Mouse (Mus musculus) CH12.LX (cell line): ENCODE measurements around the gene Hist1h2bn. TPM values are rescaled to one million over a fixed set of nuclear protein-coding genes. Genes with fewer than 3 reads are reported as not detected.
A peak's percentile ranks its signal among the peaks of the same experiment; 100 is the strongest.

ENCODE experiments used
- DNase-seq: peaks from one replicate; pipeline ENCODE4 v3.0.0-alpha.2; 2013; ENCODE audit errors: extremely low read depth
- H3K27ac ChIP-seq: 2 replicates; pipeline ENCODE4 v1.5.1; 2012; ENCODE audit warnings: low read depth, mild to moderate bottlenecking, control low read depth, moderate library complexity; ENCODE audit not compliant: insufficient read depth
- H3K27me3 ChIP-seq: replicated peaks from 2 replicates; pipeline ENCODE3; 2012; ENCODE audit warnings: inconsistent platforms
- H3K36me3 ChIP-seq, 2 experiments: replicated peaks in 1 of 2; 2 replicates each; pipeline versions ENCODE3 to v1.6.1; 2012; ENCODE audit warnings: inconsistent platforms in 1 of 2, low read length in 1 of 2, mild to moderate bottlenecking in 1 of 2, mixed read lengths in 1 of 2, moderate library complexity in 1 of 2; ENCODE audit not compliant: control insufficient read depth in 1 of 2, insufficient read depth in 1 of 2
- H3K4me1 ChIP-seq, 2 experiments: 2 replicates each; pipeline ENCODE4 v1.6.1; 2012; ENCODE audit warnings: inconsistent platforms in 1 of 2, moderate library complexity in 1 of 2; ENCODE audit not compliant: insufficient read depth in 2 of 2, control insufficient read depth in 1 of 2
- H3K4me2 ChIP-seq: 2 replicates; pipeline ENCODE4 v1.6.1; 2012; ENCODE audit warnings: low read depth, mild to moderate bottlenecking, control low read depth; ENCODE audit not compliant: poor library complexity, insufficient read depth, severe bottlenecking
- H3K4me3 ChIP-seq, 3 experiments: fragments of 150-350 bp in 1 of 3; sonication (generic) in 1 of 3; replicated peaks in 1 of 3; 2 replicates each; pipeline versions ENCODE3 to v1.5.1; 2011 to 2012; ENCODE audit warnings: low read depth in 2 of 3, low read length in 2 of 3, mild to moderate bottlenecking in 2 of 3, moderate library complexity in 2 of 3, control low read depth in 1 of 3, improper control_type of control experiment in 1 of 3, inconsistent platforms in 1 of 3, mixed read lengths in 1 of 3; ENCODE audit not compliant: poor library complexity in 1 of 3
- H3K79me2 ChIP-seq: replicated peaks from 2 replicates; pipeline ENCODE4 v1.6.1; 2012; ENCODE audit warnings: mild to moderate bottlenecking, moderate library complexity; ENCODE audit not compliant: control insufficient read depth, poor library complexity, insufficient read depth, severe bottlenecking; ENCODE audit errors: extremely low read depth
- H3K9ac ChIP-seq: 2 replicates; pipeline ENCODE4 v1.6.1; 2012; ENCODE audit warnings: low read depth, mild to moderate bottlenecking, control low read depth, moderate library complexity; ENCODE audit not compliant: insufficient read depth
- H3K9me3 ChIP-seq: replicated peaks from 2 replicates; pipeline ENCODE3; 2012; ENCODE audit warnings: low read length, inconsistent platforms, mixed read lengths
- CHD1 ChIP-seq: IDR thresholded peaks from 2 replicates; pipeline ENCODE4 v1.6.1; 2012; ENCODE audit warnings: low read depth, low read length, improper control_type of control experiment, inconsistent platforms
- CHD2 ChIP-seq: IDR thresholded peaks from 2 replicates; pipeline ENCODE4 v1.6.1; 2011; ENCODE audit warnings: low read length, improper control_type of control experiment
- CTCF ChIP-seq, 2 experiments: IDR thresholded peaks in 1 of 2; conservative IDR thresholded peaks in 1 of 2; 2 replicates each; pipeline ENCODE4 v1.5.1; 2011 to 2012; ENCODE audit warnings: low read depth in 2 of 2, low read length in 2 of 2, improper control_type of control experiment in 1 of 2, inconsistent platforms in 1 of 2, mild to moderate bottlenecking in 1 of 2, moderate library complexity in 1 of 2
- E2F4 ChIP-seq: IDR thresholded peaks from 2 replicates; pipeline ENCODE4 v1.6.1; 2011; ENCODE audit warnings: low read depth, low read length, improper control_type of control experiment; ENCODE audit not compliant: insufficient replicate concordance
- ELF1 ChIP-seq: IDR thresholded peaks from 2 replicates; pipeline ENCODE4 v1.6.1; 2014; ENCODE audit warnings: low read depth, mild to moderate bottlenecking, inconsistent platforms, low read length, improper control_type of control experiment
- EP300 ChIP-seq: IDR thresholded peaks from 2 replicates; pipeline ENCODE4 v1.6.1; 2011; ENCODE audit warnings: low read length, improper control_type of control experiment
- ETS1 ChIP-seq: conservative IDR thresholded peaks from 2 replicates; pipeline ENCODE4 v1.6.1; 2012; ENCODE audit warnings: low read depth, mild to moderate bottlenecking, inconsistent platforms, low read length, improper control_type of control experiment, moderate library complexity
- GABPA ChIP-seq: IDR thresholded peaks from 2 replicates; pipeline ENCODE4 v1.6.1; 2012; ENCODE audit warnings: low read depth, low read length, improper control_type of control experiment, inconsistent platforms; ENCODE audit not compliant: insufficient replicate concordance
- HCFC1 ChIP-seq: IDR thresholded peaks from 2 replicates; pipeline ENCODE4 v1.6.1; 2012; ENCODE audit warnings: low read depth, mild to moderate bottlenecking, inconsistent platforms, low read length, improper control_type of control experiment
- IRF4 ChIP-seq: IDR thresholded peaks from 2 replicates; pipeline ENCODE4 v1.6.1; 2014; ENCODE audit warnings: low read depth, mild to moderate bottlenecking, inconsistent platforms, low read length, improper control_type of control experiment
- JUN ChIP-seq: IDR thresholded peaks from 2 replicates; pipeline ENCODE4 v1.6.1; 2011; ENCODE audit warnings: low read depth, mild to moderate bottlenecking, low read length, improper control_type of control experiment, moderate library complexity; ENCODE audit not compliant: insufficient read depth
- JUND ChIP-seq: conservative IDR thresholded peaks from 2 replicates; pipeline ENCODE4 v1.6.1; 2011; ENCODE audit warnings: low read depth, low read length, improper control_type of control experiment
- KAT2A ChIP-seq: IDR thresholded peaks from 2 replicates; pipeline ENCODE4 v1.6.1; 2012; ENCODE audit warnings: low read length, improper control_type of control experiment, inconsistent platforms; ENCODE audit not compliant: insufficient replicate concordance
- MAX ChIP-seq: IDR thresholded peaks from 2 replicates; pipeline ENCODE4 v1.6.1; 2011; ENCODE audit warnings: low read length, improper control_type of control experiment
- MAZ ChIP-seq: IDR thresholded peaks from 2 replicates; pipeline ENCODE4 v1.6.1; 2012; ENCODE audit warnings: low read depth, mild to moderate bottlenecking, inconsistent platforms, low read length, improper control_type of control experiment, moderate library complexity
- MEF2A ChIP-seq: IDR thresholded peaks from 2 replicates; pipeline ENCODE4 v1.6.1; 2014; ENCODE audit warnings: low read depth, mild to moderate bottlenecking, inconsistent platforms, low read length, improper control_type of control experiment, borderline replicate concordance
- NELFE ChIP-seq: IDR thresholded peaks from 2 replicates; pipeline ENCODE4 v1.6.1; 2011; ENCODE audit warnings: low read depth, low read length, improper control_type of control experiment
- PAX5 ChIP-seq: IDR thresholded peaks from 2 replicates; pipeline ENCODE4 v1.6.1; 2012; ENCODE audit warnings: low read length, inconsistent platforms, mixed read lengths
- POLR2AphosphoS2 ChIP-seq: IDR thresholded peaks from 2 replicates; pipeline ENCODE4 v1.6.1; 2011; ENCODE audit warnings: low read depth, low read length, improper control_type of control experiment
- RAD21 ChIP-seq: IDR thresholded peaks from 2 replicates; pipeline ENCODE4 v1.6.1; 2011; ENCODE audit warnings: low read depth, mild to moderate bottlenecking, low read length, improper control_type of control experiment, moderate library complexity
- RCOR1 ChIP-seq: conservative IDR thresholded peaks from 2 replicates; pipeline ENCODE4 v1.6.1; 2012; ENCODE audit warnings: low read depth, mild to moderate bottlenecking, inconsistent platforms, low read length, improper control_type of control experiment
- SIN3A ChIP-seq: IDR thresholded peaks from 2 replicates; pipeline ENCODE4 v1.6.1; 2012; ENCODE audit warnings: low read length, improper control_type of control experiment, inconsistent platforms
- SMC3 ChIP-seq: IDR thresholded peaks from 2 replicates; pipeline ENCODE4 v1.6.1; 2011; ENCODE audit warnings: low read depth, low read length, improper control_type of control experiment
- TBP ChIP-seq: conservative IDR thresholded peaks from 2 replicates; pipeline ENCODE4 v1.6.1; 2011; ENCODE audit warnings: low read depth, low read length, improper control_type of control experiment
- TCF12 ChIP-seq: IDR thresholded peaks from 2 replicates; pipeline ENCODE4 v1.6.1; 2014; ENCODE audit warnings: low read depth, mild to moderate bottlenecking, inconsistent platforms, low read length, improper control_type of control experiment
- UBTF ChIP-seq: IDR thresholded peaks from 2 replicates; pipeline ENCODE4 v1.6.1; 2012; ENCODE audit warnings: low read depth, mild to moderate bottlenecking, inconsistent platforms, low read length, improper control_type of control experiment, moderate library complexity
- USF1 ChIP-seq: IDR thresholded peaks from 2 replicates; pipeline ENCODE4 v1.6.1; 2014; ENCODE audit warnings: low read depth, mild to moderate bottlenecking, inconsistent platforms, low read length, improper control_type of control experiment
- USF2 ChIP-seq: conservative IDR thresholded peaks from 2 replicates; pipeline ENCODE4 v1.6.1; 2011; ENCODE audit warnings: low read depth, low read length, improper control_type of control experiment
- ZC3H11A ChIP-seq: IDR thresholded peaks from 2 replicates; pipeline ENCODE4 v1.6.1; 2012; ENCODE audit warnings: low read depth, mild to moderate bottlenecking, inconsistent platforms, low read length, improper control_type of control experiment
- ZMIZ1 ChIP-seq: IDR thresholded peaks from 2 replicates; pipeline ENCODE4 v1.6.1; 2012; ENCODE audit warnings: low read depth, mild to moderate bottlenecking, inconsistent platforms, low read length, improper control_type of control experiment
- ZNF384 ChIP-seq: IDR thresholded peaks from 2 replicates; pipeline ENCODE4 v1.6.1; 2012; ENCODE audit warnings: low read depth, low read length, improper control_type of control experiment, inconsistent platforms
- dilution Hi-C: fragments of 300-500 bp; cut with MboI; formaldehyde crosslinking; loops from 2 replicates; pipeline ENCODE4 v1.14.3; 2020; ENCODE audit warnings: low sequenced_read_pairs; ENCODE audit not compliant: extremely low pct_unique_long_range_greater_than_20kb, extremely low pct_ligation_motif_present
- in situ Hi-C: fragments of 300-500 bp; cut with MboI; formaldehyde crosslinking; loops from 3 replicates; pipeline ENCODE4 v1.14.3; 2019; ENCODE audit warnings: low sequenced_read_pairs, low pct_ligation_motif_present, low pct_unique_long_range_greater_than_20kb, mixed read lengths
- polyA plus RNA-seq: library from polyadenylated mRNA; unstranded; fragments of >175 nt; gene quantifications from 2 replicates; pipeline ENCODE4 v1.2.1, GENCODE M21; 2012; ENCODE audit warnings: low read depth; ENCODE audit not compliant: insufficient read length
- total RNA-seq, 2 experiments: library from RNA; depleted of rRNA; stranded (reverse); fragments of 300-350 nt in 1 of 2; fragments of >200 nt in 1 of 2; gene quantifications; 2 replicates each; pipeline ENCODE4 v1.2.3; 2012 to 2014

Hist1h2bn gene
- total and polyA plus RNA-seq, 3 experiments, result 2.6 to 1,563 (median 24.0) TPM

DNA sequence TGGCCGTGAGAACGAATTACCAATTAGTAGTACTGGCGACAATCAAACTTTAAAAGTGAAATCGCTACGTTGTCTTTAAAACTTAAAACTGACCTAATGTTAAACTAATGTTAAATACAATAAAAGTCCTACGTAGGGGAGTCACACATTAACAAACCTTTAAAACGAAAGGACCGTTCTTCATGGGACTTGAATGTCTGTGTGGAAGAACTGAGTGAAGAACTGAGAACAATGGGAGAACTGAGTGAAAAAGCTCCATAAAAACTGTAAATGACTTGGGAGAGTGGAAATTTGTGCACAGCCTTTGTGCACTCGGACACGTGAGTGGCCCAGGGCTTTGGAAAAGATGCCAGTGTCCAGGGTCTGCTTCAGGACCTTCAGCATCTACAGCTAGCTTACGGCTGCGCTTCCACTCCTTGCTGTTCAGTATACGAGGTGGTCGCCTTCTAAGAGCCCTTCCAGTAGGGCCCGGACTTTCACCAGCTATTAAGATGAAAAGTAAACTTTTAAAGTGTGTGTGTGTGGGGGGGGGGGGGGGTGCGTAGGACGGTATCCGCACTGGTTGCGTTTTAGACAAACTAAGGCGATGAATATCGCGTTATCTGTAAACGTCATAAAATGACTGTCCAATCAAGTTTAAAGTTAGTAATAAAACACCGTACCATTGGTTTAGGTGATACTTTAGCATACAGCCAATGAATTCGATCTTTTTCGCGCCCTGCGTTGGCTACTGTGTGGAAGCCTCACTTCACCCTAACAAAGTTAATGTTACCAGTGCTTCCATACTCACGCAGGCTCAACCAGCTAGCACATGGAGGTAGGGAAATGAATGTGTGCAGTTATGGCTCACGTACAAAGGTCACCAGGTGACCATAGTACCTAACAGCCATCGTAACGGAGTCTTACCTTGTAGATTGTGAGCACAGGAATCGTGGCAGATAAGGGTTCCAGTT, 25.2 kb downstream of the Hist1h2bn start (continued):
- no peak for TF ChIP-seq JUN

DNA sequence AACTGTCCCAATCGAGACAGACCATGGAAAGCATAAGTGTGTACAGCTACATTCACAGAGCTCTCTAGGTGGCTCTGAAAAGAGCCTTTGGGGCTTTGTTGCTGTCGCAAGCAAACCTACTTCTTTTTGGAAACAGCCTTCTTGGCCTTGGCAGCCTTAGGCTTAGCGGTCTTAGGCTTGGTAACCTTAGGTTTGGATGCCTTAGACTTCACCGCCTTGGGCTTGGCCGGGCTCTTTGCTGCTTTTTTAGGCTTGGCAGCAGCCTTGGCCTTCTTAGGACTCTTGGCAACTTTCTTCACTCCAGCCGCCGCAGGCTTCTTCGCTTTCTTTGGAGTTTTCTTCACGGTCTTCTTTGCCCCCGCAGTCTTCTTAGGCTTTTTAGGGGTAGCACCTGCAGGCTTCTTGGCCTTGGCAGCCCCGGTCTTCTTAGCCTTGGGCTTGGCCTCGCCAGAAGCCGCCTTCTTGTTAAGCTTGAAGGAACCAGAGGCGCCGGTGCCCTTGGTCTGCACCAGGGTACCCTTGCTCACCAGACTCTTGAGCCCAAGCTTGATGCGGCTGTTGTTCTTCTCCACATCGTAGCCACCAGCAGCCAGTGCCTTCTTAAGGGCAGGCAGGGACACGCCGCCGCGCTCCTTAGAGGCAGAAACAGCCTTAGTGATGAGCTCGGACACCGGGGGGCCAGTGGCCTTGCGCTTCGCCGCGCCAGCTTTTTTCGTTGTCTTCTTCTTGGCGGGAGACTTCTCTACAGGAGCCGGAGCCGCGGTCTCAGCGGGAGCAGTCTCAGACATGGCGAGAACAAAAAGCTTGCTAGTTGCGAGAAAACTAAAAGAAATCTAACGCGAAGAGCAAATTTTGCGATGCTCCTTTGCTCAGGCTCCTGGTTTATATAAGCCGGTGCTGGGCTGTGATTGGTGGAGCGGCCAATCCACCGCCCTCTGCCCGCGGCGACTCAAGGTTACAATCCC, 26.1 kb downstream of the Hist1h2bn start, which contains the start of gene Hist1h1b:
Gene Hist1h1b (minus strand): TSS at position 859 of the 965 bp plus-strand sequence.
- in situ Hi-C loops (no loop called here), dilution Hi-C loops (no loop called here)
- Histone ChIP-seq H3K9me3 (no peaks in the 10 kb centered on the region), H3K4me1 (peaks cover 6 to 30% of the 10 kb centered on the region in 2 experiments; a peak in 3 of 4 replicates), H3K27ac (peak within 1 kb of the TSS; percentile 97), H3K36me3 (no peaks in the 10 kb centered on the region), H3K9ac (peak within 1 kb of the TSS; percentile 86), H3K4me2 (peak within 1 kb of the TSS; percentile 65), H3K79me2 (no peaks in the 10 kb centered on the region; the same call in 1 of the 2 replicates), H3K4me3 (peak within 1 kb of the TSS; percentile 59 to 72 (median 59)), H3K27me3 (no peaks in the 10 kb centered on the region)
- peak; percentile 89 for DNase-seq
- TF ChIP-seq MAX (no peak), CHD2 (peak; percentile 49), TBP (peak; percentile 99), ZNF384 (0 out of 2 replicates have a peak, but pooled peaks have one; percentile 26), USF2 (peak; percentile 57), RAD21 (no peak), ELF1 (peak; percentile 19; the same call in 1 of the 2 replicates), CTCF (conservative IDR thresholded peaks at IDR 0.05 in 1 of 2, IDR thresholded peaks at IDR 0.05 in 1 of 2; ENCODE audit: low read depth in 2 of 2, low read length in 2 of 2) (no peak), IRF4 (peak; percentile 61; the same call in 1 of the 2 replicates), ETS1 (0 out of 2 replicates have a peak, but pooled peaks have one; percentile 21), POLR2AphosphoS2 (peak; percentile 94), SMC3 (no peak), HCFC1 (peak; percentile 66), CHD1 (peak; percentile 85; the same call in 1 of the 2 replicates), UBTF (peak; percentile 92), SIN3A (peak; percentile 95), PAX5 (no peak), KAT2A (0 out of 2 replicates have a peak, but pooled peaks have one; percentile 38), E2F4 (peak; percentile 82; the same call in 1 of the 2 replicates), EP300 (no peak), USF1 (no peak), ZMIZ1 (peak; percentile 100), TCF12 (peak; percentile 96), ZC3H11A (no peak; the same call in 1 of the 2 replicates), JUND (no peak), MAZ (peak; percentile 75; the same call in 1 of the 2 replicates), MEF2A (peak; percentile 50; the same call in 1 of the 2 replicates), NELFE (peak; percentile 100), JUN (no peak), RCOR1 (peak; percentile 90), GABPA (no peak)
